Mouse (Mus musculus) adrenal gland, postnatal 14 days (tissue): ENCODE results near the gene Agpat4. TPM values are rescaled to one million over a fixed set of nuclear protein-coding genes. Genes with fewer than 3 reads are reported as not detected.
A peak's percentile ranks its signal among the peaks of the same experiment; 100 is the strongest.
"Not testable (repeated sequence)": the region's sequence is repeated elsewhere in the genome, so short reads cannot be mapped to it uniquely, and the experiment has no call there.

Experiments
- DNase-seq: peaks from one replicate; pipeline ENCODE4 v3.0.0; 2021; ENCODE audit warnings: mixed read lengths
- total RNA-seq: library from RNA; stranded (reverse); gene quantifications from 2 replicates; pipeline ENCODE4 v1.2.3, GENCODE M21; 2021

Agpat4 gene
- total RNA-seq, 1 experiment from 2014 or later, result 18.7 TPM

DNA sequence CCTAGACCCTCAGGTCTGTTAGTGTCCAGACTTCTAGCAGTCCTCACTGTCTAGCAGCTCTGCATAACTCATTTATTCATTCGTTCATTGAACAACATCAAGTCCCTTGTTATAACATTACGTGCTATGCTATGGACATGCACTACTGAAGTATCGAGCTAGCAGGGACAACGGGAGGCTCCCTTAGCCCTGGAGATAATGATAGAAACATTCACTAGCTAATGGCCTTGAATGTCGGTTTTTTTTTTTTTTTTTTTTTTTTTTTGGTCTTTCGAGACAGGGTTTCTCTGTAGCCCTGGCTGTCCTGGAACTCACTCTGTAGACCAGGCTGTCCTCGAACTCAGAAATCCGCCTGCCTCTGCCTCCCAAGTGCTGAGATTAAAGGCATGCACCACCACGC is 3.8 kb downstream of the Agpat4 start:
- DNase-seq, result not testable (repeated sequence)

DNA sequence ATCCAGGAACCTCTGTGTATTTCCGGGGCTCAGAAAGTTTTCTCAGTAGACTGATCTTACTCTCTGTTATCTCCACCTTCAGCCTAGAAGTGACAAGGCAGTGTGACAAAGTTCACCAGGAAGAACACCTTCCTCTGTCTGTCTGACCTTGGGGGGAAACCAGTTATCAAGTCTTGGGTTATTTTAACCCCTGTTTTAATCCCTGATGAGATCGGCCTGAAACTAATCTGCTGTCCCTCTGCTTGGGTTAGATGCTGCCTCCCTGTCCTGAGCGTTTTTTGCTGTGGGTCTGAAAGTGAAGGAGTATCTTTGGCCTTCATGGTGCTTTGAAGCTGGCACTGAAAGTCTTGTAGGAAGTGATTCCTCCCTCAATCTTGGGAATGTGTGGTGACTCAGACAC is 4.7 kb downstream of the Agpat4 start:
- peak; percentile 15 for DNase-seq

DNA sequence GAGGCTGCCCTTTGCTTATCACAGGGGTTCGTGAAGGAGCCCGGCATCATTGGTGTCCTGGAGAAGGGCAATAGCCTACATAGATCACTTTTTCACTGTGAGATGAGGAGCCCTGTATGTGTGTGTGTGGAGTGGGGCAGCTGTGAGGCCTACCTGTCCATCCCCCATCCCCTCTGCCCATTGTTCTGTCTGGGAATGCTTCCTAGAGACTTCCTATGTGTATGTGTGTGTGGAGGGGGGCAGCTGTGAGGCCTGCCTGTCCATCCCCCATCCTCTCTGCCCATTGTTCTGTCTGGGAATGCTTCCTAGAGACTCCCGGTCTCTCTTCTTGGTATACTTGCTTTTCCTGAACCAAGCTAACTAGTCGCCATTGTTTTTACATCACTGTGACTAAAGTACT is 8.6 kb downstream of the Agpat4 start:
- no peak for DNase-seq

DNA sequence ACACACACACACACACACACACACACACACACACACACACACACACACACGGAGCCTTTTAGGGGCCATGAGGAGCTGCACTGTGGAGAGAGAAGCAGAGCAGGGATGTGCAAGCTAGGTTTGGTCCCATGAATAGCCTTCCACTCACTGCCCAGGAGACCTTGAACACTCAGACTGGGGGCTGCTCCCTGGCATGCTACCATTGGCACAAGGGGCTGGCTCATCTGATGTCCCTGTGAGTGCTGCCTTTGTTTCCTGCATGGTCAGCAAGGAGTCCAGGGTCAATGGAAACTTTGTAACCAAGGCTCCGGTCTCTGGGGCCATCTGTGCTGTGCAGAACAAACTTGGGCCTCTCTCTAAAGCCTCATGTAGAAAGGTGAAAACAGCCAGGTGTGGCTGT is 10.5 kb downstream of the Agpat4 start:
- peak; percentile 27 for DNase-seq

DNA sequence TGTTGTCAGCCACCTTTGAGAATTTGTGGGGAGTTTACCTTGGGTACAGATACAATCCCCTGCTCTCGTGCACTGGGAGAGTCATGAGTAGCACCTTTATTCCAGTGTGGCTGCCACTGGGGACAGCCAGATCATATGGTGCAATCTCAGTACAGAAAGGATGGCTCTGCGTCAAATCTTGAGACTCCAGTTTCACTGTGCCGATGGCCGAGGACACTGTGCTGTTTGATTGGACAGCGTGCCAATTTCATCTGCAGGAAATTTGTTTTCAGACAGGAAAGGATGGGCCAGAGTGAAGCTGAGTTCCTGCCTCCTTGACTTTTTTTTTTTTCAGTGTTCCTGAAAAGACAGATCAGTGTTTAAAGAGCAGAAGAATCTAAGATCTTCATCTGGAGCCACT is 12.7 kb downstream of the Agpat4 start:
- DNase-seq, result peak; percentile 39

DNA sequence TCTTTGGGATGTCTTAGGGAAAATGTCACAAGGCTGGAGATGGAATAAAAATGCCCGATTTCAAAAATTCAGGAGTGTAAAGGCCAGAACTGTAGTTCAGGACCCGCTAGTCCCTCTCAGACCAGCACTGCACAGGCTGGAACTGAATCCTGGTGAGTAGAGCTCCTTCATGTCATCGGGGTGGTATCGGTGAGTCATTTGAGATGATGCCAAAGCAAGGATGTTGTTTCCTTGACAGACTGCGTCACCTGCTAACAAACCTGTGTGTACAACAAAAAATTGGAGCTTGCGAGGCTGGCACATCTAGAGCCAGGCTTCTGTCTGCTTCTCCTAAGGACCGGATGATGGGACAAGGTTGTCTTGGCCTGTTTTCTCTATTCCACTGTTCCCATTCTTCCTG is 13.1 kb downstream of the Agpat4 start:
- peak; percentile 26 for DNase-seq

DNA sequence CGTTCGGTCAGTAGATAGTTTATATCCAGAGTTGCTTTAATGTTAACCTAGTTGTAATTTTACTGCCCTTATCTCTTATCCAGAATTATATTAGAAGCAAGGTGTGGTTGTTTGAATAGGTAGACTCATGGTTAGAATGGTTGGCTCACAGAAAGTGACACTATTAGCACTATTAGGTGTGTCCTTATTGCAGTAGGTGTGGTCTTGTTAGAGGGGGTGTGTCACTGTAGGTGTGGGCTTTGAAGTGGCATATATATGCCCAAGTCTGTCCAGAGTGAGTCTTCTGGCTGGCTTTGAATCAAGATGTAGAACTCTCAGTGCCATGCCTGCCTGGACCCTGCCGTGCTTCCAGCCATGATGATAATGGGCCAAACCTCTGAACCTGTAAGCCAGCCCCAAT is 14.4 kb downstream of the Agpat4 start:
- DNase-seq, result no peak

DNA sequence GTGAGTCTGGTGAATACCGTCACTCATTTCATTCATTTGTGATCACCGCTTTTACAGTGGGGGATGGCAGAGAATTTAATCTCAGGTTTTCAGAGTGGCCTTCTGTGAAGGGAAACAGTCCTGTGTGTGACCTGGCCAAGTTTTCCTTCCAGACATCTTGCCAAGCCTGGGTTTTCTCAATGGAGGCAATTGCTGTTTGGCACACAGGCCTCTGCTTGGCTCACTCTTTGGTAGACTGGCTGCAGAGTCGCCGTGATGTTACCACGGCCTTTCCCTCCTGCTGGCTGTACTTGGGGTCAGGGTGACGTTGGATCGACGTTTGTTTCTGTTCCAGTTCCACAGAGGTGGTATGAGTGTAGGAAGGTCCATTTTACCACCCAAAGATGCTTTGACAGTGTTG is 15.5 kb downstream of the Agpat4 start:
- DNase-seq, result peak; percentile 51

DNA sequence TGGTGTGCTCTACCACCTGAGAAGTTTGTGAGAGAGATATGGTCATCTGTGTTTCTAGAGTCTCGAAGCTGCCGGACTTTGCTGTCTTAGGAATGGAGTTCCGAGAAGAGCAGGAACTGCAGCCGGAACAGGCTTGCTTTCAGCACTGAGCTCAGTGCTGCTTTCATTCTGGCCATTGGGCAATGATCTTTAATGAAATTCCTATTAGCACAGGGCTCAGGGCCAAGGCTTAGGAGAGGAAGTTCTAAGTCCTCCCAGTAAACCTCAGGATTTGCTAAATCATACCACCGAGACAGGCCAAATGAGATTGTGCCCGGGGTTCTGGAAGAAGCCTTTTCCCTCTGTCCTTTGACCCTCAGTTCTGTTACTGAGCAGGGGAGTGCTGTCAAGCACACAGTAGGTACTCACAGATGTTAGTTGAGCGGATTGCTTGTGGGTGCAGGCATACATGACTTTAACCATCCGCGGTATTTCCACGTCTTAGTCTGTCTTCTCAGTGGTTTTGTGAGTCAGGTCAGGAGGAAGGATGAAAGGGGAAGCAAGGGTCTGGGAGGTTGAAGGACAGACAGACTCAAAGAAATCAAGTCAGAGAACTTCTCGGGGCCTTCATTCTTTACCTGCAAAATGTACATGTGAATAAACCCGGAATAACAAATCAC is 16.6 kb downstream of the Agpat4 start:
- DNase-seq, result peak; percentile 24

DNA sequence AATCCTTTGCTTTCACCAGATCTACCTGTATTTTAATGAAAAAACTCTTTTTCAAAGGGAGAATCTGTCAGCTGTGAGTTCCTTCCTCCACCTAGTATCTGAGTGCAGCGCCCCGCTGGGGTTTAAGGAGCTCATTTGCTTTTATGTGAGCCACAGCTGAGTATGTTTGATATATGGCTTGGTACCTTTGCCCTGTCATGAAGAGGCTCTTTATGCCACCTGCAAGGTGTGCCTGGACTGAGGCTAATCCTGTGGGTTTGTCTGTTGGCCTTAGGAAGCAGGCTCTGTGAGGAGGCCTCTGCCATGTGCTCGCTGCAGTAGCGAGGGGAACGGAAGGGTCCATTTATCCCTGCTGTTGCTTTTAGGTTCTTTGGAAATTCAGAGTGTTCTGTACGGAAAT is 19.9 kb downstream of the Agpat4 start:
- DNase-seq, result no peak

DNA sequence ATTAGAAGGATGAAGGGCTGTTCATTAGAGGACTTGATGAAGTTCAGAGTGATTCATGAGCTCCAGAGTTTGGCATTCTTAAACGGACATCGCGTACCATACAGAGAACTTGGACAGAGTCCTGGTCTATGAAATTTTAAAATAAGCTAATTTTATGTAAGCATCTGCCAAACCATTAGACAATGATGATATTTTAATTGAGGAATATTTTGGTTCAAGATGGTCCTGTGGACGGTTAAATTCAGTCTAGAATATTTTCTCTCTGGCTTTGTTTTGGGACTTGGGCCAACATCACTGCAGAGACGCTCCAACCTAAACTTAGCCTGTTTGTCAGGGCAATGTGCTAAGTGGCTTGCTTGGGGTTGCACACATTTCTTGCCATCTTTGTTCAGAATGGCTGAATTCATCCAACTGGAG is 25.5 kb downstream of the Agpat4 start:
- DNase-seq, result no peak

DNA sequence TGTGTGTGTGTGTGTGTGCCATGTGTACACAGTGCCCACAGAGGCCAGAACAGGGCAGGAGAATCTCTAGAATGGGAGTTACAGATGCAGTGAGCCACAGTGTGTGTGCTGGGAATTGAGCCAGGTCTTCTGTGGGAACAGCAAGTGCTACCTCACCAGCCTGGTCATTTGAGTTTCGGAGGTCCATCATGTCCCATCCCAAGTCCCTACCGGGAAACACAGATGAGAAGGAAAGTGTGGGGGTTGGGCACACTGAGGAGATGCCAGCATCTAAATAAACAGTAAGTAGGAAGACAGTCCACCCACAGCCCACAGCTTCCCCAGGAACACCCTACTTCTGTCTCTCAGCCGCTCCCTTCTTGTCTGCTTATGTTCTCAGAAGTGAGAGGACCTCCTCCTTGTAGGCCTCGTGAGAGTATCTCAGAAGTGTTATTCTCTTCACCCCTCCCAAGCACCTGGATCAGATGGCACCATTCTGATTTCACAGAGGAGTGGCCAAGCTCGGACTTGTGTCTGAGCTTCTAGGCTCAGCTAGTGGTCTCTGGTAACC is 27.7 kb downstream of the Agpat4 start:
- no peak for DNase-seq

DNA sequence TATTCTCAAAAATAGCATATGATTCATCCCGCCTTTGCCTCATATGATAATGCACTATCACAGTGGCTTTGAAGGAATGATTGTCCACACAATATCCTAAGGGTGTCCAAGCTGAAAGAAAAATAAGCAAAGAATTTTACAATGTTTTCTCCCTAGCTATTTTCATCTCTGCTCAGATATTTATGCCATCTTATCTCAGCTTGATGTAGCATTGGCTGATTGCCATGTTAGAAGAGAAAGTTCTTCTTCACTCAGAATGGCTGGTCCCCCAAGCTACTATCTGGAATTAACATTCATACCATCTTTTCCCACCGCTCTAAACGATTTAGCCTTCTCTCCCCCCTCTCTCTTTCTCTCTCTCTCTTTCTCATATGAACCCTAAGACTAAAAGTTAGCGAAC is 29.3 kb downstream of the Agpat4 start:
- no peak for DNase-seq

DNA sequence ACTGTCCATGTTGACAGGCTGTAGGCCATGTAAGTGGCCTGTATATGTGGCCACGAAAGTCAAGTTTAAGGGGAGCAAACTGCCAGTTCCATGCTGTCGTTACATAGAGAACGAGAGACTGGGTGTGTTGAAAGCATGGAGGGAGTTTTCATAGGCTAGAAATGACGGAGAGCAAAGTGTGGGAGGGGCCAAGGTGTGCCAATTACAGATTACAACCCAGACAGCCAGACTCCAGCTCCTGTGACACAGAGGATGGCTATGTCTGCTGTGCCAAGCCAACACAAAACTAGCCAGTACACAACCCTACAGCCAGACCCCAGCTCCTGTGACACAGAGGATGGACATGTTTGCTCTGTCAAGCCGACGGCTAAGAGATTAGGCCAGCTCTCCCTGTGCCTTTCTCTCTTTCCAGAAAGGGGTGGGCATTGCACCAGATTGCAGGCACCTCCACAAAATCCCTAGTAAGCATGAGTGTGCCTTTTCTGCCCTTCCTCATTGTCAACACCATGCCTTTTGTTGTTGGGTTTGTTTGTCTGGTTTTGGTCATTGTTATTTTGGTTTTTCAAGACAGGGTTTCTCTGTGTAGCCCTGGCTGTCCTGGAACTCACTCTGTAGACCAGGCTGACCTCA is 30.8 kb downstream of the Agpat4 start:
- DNase-seq, result no peak

DNA sequence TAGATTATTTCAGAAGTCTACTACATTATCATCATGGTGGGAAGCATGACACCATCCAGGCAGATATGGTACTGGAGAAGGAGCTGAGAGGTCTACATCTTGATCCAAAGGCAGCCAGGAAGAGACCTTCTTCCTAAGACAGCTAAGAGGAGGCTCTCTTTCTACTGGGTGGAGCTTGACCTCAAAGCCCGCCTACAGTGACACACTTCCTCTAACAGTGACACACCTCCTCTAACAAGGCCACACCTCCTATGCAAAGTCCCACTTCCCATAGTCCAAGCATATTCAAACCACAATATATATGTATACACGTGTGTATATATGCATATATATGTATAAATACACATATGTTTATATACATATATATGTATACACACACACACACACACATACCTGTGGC is 32.5 kb downstream of the Agpat4 start:
- no peak for DNase-seq

DNA sequence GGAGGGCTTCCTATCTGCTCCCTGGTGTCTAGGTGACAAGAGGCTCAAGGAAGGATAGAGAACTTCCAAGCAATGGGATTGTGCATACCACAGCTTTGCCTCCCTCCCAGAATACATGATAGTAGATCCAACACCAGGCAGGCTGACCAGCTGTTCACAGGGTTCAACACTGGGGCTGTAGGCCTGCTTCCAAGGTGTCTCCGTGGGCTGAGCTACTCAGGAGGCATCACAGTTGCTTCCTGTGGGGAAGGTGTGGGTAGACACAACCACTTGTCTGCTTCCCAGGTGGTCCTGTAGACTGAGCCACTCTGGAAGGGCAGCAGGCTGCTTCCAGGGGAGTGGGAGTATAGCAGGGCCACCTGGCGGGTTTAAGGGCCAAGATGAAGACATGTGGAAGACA is 35.8 kb downstream of the Agpat4 start:
- DNase-seq, result no peak

DNA sequence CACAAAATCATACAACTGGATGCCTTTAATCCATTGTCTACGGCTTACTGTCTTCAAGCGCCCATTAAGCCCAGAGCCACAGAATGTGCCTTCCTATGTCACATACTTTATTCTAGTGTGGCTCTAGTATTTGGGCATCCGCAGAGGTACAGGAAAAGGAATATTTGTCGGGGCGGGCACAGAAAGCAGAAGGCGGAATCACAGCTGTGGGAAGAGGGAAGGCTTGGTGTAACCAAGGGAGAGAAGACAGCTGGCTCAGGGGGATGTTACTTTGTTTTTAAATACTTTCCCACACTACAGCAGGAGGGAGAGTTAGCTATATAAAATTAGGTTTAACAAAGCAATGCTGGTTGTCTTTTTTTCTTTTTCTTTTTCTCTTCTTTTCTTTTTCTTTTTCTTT is 36.7 kb downstream of the Agpat4 start:
- DNase-seq, result no peak

DNA sequence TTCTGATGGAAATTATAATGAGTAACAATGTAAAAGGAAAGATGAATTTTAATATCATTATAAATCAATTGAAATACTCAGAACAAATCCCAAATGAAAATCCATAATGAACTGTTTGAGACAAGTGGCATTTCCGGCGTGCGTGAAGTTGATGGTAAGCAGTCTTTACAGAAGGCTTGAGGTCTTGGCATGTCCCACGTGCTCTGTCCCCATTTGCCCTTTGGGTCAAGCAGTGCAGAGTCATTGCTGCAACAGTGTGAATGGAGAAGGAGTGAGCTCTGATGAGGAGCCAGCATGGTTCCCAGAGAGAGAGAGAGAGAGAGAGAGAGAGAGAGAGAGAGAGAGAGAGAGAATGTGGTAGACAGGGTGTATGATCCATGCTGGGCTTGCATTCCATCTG is 37.4 kb downstream of the Agpat4 start:
- DNase-seq, result no peak

DNA sequence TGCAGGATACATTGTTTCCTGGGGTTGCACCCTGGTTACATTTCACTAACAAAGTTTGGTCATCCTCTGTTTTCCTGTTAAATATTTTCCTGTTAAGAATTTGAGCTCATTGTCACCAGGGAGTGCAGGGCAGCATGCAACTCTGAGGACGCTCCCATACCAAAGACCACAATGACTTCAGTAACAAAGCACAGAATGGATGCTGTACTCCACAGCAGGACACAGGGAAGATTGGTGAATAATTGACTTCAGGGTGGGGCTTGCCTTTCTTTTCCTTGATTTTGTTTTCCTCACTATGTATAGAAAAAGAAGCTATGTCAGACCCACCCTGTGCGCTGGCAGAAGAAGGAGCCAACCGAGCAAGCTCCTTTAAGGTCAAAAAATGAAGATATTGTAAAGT is 38.2 kb downstream of the Agpat4 start:
- no peak for DNase-seq

DNA sequence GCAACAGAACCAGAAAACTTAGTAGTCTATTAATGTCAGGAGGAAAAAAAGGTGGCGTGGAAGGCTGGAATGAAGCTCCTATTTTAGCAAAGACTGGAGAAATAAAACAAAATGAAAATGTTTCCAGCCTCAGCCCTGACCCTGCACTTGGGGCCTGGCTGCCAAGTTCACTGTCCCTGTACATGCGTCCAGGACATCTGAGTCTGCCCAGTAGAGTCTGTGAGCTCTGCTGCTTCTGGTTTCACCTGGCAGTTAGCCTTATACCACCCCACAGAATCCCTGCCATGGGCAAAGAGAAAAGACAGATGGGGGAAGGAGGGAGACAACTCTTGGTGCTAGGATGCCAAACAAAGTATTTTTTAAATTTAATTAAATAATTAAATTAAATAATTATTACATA is 38.7 kb downstream of the Agpat4 start:
- DNase-seq, result peak; percentile 36

DNA sequence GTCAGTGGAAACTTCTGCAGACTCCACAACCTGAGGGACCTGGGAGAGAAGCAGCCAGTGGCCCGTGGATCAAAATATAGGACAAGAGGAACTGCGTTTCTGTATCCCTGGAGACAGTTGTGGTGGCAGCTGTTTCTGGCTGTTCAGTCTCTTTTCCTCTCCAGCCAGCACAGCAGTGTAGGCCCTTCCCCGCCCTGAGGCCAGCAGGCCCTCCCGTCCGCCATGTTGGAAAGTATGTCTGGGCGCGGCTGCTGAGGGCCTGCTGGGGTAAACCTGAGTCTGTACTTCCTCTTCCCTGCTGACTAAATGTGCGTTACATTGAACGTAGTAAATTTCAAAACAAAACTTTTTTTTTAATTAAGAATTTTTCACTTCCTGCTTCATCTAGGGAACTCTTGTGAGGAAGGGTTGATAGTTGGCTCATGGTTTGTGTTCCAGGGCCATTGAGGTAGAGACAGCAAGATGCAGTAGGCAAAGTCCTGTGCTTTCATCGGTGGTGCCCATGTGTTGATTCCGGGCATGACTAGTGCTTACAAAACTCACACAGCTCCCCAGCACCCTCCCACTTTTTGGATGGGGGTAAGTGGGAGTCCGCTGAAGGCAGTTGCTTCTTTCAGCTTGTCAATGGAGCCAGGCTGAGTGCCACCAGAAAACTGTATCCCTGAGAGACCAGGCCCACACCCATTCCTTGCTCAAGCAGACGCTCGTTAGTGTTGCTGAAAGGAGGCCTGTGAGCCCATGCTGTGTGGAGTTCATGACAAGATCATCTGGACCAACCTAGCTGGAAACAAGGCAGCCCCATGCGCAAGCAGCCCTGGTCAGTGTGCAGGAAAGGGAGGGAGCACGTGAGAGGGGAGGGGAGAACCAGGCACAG is 40.9 kb downstream of the Agpat4 start:
- no peak for DNase-seq

DNA sequence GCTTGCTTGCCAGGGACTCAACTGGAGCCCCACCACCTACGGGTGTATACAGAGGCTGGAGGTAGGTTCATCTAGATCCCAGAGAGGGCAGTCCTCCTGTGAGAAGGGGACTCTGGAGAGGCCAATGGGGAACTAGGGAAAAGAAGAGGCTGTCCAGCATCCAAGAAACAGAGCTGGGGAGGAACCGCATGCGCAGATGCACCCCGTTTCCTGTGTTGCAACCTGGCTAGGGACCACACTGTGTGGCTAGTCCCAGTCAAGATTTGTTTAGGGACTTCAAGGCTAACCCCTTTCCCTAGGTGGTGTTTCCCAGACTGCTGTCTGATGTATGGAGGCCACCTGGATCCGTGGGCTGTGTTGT is 41.5 kb downstream of the Agpat4 start:
- no peak for DNase-seq

DNA sequence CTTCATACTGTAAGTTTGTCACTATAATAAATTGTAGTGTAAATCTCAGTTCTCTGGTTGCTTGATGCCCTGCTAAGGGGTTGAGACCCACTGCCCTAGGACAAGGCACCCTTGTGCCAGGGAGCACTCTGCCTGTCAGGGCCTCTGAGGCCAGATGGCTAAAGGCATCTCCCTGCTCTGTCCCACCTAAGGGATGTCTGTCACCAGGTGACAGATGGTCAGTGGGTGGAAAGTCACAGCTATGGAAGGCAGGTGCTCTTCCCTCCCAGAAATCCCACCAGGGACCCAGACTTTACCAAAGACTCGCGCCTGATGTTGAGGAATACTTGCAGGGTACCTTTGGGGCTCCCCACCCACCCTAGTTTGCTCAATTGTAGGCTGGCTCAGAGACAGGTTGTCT is 42.0 kb downstream of the Agpat4 start:
- DNase-seq, result no peak
